Mouse (Mus musculus) natural killer cell, adult 2 months (primary cell): ENCODE measurements around the gene Fam234a.
"Not testable (repeated sequence)": the region's sequence is repeated elsewhere in the genome, so short reads cannot be mapped to it uniquely, and the experiment has no call there.

Experiments
- DNase-seq, 2 experiments: peaks; one replicate each; pipeline ENCODE4 v3.0.0; 2022; ENCODE audit warnings: low spot score in 2 of 2

Gene Fam234a

DNA sequence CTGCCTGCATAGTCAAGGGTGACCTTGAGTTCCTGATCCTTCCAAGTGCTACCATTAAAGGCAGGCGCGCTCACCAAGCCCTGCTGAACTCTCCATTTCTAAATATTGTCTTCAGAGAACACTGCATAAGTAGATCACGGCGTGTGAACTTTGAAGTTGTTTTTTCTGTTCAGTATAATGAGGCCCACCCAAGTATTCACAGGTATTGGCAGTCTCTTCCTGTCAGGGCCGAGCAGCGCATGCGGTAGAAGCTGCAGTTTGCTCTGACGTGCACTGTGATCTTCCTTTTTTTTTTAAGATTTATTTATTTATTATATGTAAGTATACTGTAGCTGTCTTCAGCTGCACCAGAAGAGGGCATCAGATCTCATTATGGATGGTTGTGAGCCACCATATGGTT, 9.7 kb downstream of the Fam234a start:
- peak; percentile 9 to 19 for DNase-seq

DNA sequence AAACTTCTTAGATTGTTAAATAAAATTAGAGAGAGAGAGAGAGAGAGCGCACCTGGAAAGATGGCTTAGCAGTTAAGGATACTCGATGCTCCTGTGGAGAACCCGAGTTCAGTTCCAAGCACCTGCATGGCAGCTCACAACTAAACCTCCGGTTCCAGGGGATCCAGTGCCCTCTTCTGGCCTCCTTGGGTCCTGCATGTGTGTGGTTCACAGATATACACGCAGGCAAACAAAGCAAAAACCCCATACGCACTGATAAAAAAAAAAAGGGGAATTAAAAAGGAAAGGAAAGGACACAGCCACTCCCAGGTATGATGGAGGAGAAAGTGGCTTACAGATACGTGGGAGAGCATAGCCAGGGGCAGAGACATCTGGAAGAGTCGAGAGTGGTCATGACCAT, 11.2 kb downstream of the Fam234a start:
- DNase-seq, result no peak

DNA sequence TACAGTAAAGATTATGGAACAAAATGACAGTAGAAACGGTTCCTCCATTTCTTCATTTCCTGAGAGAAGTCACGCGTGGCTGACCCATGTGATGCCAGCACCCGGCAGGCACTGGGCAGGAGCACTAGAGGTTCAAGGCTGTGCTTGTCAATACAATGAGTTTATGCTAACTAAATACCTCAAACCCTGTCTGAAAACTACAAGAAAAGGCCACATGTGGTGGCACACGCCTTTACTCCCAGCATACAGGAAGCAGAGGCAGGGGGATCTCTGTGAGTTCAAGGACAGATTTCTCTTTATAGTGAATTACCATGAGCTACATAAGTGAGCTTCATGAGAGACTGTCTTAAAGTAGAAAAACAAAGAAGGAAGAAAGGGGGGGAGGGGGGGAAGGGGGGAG, 12.9 kb downstream of the Fam234a start:
- DNase-seq, result no peak

DNA sequence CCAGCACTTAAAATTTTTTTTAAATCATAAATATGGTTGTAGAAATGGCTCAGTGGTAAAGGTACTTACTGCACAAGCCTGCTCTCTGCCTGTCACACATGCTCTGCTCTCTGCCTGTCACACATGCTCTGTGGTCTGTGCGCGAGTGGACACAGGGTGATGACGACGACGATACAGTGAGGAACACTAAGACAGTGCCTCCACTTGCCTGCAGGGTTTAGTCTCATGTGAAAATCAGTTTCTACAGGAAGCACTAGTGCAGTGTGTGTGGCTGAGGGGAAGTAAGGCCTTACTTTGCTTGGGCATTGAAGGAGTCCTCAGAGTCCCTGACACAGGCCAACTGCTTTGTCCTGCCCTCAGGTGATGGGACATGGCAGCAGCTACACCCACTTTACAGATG, 14.3 kb downstream of the Fam234a start:
- peak; percentile 37 to 42 for DNase-seq

DNA sequence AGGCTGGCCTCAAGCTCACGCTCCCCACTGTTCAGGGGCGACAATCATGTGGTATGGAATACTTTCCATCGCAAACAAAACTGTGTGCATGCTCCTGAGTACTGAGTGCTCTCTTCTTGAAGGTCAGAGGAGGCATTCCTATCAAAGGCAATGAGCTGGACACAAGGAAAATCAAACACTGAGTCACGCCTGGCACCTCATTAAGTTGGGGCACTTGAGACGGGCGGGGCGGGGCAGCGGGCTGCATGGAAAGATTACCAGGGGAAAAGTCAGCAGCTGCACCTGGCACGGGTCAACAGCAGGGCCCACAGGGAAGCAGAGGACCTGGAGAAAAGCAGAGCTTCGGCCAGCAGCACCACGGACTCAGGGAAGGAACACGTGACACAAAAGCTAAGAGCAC, 18.9 kb downstream of the Fam234a start:
- DNase-seq, result no peak

GRCm38 (mm10) chr17:26221508-26221907, 22.5 kb downstream of the Fam234a start:
- DNase-seq, result no peak

- no peak for DNase-seq
Measured at GRCm38 (mm10) chr17:26212681-26213080, 31.4 kb downstream of the Fam234a start.

DNA sequence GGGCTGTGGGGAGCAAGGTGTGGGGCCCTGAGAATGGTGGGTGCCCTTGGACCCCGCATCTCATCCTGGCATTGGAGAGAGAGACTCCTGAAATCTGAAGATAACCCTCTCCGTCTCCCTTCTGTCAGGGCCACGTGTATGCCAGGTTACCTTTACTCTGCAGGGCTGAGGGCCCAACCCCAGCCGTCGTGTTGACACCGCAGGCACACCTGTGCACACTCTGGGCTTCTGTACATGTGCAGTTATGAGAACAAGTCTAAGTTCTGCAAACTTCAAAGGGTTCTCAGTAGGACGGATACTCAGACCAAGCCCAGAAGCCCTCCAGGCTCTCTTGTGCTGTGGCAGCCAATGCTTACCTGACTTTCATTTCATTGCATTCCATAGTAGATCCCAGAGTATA, 31.8 kb downstream of the Fam234a start:
- no peak for DNase-seq

GRCm38 (mm10) chr17:26207686-26208085, 36.4 kb downstream of the Fam234a start, which contains the start of gene Arhgdig:
Gene Arhgdig (minus strand): TSS chr17:26207786.
- DNase-seq, result no peak

DNA sequence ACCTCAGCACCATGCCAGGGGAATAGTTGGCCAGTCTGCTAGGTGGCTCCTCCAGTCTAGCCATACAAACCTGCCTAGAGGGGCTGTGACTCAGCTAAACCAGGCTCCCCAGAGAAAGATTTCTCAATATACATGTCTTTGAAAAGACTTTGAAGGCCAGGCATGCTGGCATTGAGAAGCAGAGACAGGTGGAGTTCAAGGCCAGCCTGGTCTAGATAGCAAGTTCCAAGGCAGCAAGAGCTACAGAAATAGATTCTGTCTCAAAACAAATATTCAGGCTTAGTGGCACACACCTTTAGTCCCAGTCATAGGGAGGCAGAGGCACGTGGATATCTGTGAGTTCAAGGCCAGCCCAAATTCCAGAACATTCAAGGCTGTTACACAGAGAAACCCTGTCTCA, 37.6 kb downstream of the Fam234a start:
- no peak for DNase-seq

DNA sequence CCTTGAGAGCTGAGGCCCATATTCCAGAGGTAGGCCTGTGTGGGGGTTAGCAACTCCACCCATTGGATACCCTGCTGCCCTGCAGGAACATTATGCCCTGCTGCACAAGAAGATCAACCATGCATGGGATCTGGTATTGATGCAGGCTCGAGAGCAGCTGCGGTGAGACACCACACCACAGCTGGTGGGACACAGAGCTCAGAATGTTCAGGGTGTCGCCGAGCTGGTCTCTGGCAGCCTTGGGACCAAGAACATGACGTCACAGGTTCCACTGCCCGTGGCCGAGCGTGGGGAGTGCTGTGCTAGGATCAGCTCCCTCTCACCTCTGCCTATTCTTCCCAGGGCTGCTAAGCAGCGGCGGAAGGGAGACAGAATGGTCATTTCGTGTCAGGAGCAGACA, 39.3 kb downstream of the Fam234a start:
- no peak for DNase-seq

GRCm38 (mm10) chr17:26203321-26203811, 40.7 kb downstream of the Fam234a start:
- DNase-seq, result no peak

DNA sequence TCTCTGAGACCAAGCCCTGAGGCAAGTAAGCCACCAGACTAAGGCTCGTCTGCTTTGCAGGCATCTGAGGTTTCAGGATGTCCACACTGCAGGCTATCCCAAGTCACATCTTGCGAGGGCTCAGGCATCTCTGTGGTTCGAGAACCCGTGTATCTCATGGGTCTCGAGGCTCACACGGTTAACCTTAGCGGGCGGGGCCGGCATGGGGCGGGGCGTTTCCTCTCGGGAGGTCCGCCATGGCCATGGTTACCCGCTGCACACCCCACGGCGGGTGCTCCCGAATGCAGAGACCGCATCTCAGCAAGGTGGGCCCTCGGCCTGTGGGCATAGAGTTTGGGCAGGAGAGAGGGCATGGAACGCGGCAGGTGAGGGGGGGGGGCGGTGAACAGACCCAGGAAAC, 41.3 kb downstream of the Fam234a start, which contains the start of gene Rgs11:
Gene Rgs11, plus strand, starts transcription at position 215 of the 400 bp plus-strand sequence.
- DNase-seq, result peak; percentile 20 to 26

GRCm38 (mm10) chr17:26201998-26202397, 42.0 kb downstream of the Fam234a start:
- no peak for DNase-seq

DNA sequence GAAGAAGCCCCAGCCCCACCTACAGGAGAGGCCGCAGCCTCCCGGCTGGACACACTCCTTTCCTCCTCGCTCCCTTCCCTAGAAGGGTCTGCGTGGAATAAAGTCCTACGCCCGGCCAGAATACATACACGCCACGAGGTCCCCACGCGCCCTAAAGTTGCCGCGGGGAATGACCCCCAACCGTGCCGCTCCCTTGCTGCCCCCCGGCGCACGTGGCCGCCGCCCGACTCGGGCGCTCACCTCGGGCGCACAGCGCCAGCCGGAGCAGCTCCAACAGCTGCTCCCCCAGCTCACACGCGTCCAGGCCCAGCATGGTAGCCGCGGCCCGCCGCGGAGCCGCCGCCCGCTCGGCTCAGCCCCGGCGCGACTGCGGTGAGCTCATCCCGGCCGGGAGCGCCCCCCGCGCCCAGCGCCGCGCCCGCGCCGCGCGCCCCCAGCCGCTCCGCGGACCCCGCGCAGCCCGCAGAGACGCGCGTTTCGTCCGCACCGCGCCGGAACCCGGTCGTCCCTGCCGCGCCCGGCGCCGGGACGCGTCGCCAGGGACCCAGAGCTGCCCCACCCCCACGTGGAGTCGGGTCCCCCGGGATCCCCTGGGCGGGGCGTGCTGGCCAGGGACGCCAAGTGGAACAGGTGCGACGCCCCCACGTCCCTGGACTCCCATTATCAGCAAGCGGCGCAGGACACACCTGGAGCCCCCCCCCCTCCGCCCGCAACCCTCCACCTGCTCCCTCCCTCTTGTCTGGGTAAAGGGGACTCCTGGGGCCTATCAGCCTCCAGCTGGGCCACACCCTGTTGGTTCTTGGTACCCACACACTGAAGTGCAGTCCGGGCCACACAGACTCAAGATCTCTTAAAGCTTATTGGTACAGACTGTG, 43.0 kb downstream of the Fam234a start:
- DNase-seq, result no peak

GRCm38 (mm10) chr17:26198892-26199291, 45.1 kb downstream of the Fam234a start, which contains the start of gene Pdia2:
Gene Pdia2 (minus strand): TSS chr17:26199087.
- no peak for DNase-seq

GRCm38 (mm10) chr17:26192481-26193190, 51.4 kb downstream of the Fam234a start:
- DNase-seq, result no peak

GRCm38 (mm10) chr17:26191486-26191885, 52.6 kb downstream of the Fam234a start:
- not testable (repeated sequence) for DNase-seq

DNA sequence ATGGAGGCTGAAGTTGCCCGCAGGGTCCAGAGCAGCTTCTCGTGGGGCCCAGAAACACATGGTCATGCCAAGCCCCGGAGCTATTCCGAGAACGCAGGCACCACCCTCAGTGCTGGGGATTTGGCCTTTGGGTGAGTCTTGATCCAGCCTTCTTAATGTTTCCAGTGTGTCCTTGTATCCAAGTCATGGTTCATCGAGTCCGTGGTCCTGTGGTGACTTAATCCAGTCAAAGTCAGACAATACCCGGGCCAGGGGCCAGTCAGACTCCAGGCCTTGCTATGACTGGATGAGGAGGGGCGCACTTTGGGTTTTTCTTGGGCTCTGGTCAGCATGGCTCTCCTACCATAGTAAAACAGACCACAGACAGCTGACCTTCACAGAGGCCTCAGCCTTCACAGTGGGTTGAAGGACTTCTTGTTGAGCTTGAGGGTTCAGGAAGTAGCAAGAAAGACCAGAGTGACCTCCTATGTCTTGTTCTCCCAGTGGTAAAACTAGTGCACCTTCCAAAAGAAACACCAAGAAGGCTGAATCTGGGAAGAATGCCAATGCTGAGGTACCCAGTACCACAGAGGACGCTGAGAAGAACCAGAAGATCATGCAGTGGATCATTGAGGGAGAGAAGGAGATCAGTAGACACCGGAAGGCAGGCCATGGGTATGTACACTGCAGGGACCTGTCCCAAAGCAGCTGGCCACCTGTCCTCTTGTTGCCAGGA, 55.8 kb downstream of the Fam234a start:
- no peak for DNase-seq

DNA sequence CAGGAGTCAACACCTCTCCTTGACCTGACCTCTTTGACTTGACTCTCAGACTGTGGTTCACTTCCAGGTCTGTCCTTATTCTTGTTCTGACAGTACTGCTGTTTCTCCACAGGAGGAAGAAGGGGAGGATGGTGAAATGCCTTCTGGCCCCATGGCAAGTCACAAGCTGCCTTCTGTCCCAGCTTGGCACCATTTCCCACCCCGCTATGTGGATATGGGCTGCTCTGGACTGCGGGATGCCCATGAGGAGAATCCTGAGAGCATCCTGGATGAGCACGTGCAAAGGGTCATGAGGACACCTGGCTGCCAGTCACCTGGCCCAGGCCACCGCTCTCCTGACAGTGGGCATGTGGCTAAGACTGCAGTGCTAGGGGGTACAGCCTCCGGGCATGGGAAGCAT, 56.5 kb downstream of the Fam234a start:
- no peak for DNase-seq

- no peak for DNase-seq
Measured at GRCm38 (mm10) chr17:26181179-26181578, 62.9 kb downstream of the Fam234a start.

- no peak for DNase-seq
Measured at GRCm38 (mm10) chr17:26178611-26179010, 65.4 kb downstream of the Fam234a start.
